Mouse (Mus musculus) cerebellum, adult 9-10 months (tissue): ENCODE results near the gene Slc41a3.
"Not testable (repeated sequence)": the region's sequence is repeated elsewhere in the genome, so short reads cannot be mapped to it uniquely, and the experiment has no call there.

Experiments used
- DNase-seq: peaks from one replicate; pipeline ENCODE4 v3.0.0; 2022

The Slc41a3 gene

DNA sequence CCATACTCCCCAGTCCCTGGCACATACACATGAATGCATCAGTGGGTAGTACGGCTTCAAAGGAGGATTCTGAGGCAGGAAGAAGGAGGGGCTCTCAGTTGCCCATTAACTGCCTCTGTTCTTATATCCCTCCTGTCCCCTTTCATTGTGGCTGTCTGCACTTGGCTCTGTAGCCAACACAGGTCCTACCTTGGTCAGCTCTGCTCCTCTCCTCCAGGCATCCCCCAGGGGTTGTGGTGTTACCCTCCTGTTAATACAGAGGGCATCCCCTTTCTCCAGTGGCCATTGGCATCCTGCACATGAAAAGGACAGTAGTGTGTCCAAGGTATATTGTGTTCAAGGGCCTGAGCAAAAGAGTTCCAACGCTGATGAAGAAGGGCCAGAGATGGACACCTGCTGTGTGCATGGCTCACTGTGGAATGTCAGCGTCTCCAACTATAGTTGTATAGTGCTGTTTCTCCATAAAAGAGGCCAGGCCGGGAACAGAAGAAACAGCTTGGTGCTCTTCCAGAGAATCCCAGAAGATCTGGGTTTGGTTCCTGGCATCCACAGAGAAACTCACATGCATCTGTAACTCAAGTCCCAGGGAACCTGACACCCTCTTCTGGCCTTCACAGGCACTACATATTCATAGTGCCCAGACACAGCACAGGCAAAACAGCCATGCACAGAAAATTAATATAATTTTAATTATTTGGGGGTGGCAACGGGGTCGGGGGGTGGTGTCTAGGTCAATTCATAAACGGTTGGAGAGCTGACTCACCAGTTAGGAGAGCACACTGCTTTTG, 20.9 kb downstream of the Slc41a3 start:
- DNase-seq = no peak

GRCm38 (mm10) chr6:90627556-90627955, 23.0 kb downstream of the Slc41a3 start:
- no peak for DNase-seq

DNA sequence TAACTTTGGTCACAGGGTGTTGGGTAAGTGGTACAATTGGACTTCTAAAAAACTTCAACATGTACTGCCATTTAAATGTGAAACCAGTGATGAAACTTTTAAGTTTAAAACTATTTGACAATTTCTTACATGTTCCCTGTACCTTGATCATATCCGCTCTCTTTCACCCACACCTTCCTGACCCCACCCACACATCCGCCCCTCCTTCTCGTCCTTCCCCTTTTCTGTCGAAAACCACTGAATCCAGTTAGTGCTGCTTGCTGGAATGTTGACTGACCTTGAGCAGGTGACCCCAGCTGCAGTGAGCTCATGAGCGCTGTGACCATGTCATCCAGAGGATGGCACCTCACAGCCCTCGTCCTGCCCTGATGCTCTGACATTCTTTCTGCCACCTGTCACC, 25.0 kb downstream of the Slc41a3 start:
- DNase-seq = no peak

DNA sequence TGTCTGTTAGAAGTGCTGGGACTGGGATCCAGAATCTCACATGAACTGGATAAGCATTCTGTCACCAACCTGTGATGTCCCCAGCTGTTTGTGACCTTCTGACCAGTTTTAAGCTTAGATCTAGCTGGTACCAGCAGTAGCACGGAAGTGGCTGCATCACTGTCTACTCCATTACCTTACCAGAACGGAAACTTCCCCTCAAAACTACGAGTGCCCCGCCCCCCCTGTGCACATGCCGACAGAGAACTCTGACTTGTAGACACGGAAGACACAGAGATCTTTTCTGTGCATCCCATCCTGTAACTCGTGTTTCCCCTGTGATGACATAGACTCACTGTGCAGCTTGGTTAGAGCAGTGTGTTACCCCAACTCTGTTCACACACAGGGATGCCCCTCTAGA, 25.9 kb downstream of the Slc41a3 start:
- DNase-seq = no peak

DNA sequence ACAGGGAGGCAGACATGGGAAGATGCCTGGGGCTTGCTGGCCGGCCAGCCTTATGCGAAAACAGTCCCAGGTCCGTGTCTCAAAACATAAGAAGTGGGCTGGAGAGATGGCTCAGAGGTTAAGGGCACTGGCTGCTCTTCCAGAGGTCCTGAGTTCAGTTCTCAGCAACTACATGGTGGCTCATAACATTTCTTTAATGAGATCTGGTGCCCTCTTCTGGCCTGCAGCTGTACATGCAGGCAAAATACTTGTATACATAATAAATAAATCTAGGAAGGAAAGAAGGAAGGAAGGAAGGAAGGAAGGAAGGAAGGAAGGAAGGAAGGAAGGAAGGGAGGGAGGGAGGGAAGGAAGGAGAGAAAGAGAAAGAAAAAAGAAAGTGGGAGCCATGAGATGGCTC, 28.0 kb downstream of the Slc41a3 start:
- not testable (repeated sequence) for DNase-seq

- DNase-seq = no peak
These were observed 30.6 kb downstream of the Slc41a3 start for GRCm38 (mm10) chr6:90635081-90635480.

DNA sequence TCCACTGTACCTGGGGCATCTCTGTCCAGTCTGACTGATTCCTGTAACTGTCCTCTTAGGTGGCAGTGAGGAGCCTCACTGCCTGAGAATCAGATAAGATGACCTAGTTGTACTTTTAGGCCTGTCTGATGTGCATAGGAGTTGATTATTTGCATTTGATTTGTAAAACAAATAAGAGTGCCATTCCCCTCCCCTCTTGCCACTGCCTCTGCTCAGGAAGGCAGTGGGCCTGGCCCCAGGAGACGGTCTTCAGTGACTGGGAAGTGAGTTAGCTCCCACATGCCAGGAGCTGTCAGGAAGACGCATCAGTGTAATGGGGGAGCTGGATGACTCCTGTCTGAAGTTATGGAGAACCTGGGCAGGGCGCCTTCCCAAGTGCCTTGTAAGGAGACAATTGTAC, 31.1 kb downstream of the Slc41a3 start:
- DNase-seq = no peak

- no peak for DNase-seq
These were observed 38.5 kb downstream of the Slc41a3 start for GRCm38 (mm10) chr6:90643057-90643456.

GRCm38 (mm10) chr6:90644965-90645364, 40.4 kb downstream of the Slc41a3 start:
- no peak for DNase-seq

DNA sequence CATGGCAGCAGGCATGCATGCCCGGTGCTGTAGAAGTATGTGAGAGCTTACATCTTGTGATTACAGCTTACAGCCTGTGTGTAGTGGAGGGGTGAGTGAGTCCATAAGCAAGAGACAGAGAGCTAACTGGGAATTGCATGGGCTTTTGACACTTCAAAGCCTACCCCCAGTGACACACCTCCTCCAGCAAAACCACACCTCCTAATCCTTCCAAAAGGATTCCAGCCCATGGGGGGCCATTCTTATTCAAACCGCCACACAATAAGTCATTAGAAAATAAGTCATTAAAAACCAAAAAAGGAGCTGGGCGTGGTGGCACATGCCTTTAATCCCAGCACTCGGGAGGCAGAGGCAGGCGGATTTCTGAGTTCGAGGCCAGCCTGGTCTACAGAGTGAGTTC, 43.9 kb downstream of the Slc41a3 start:
- DNase-seq = no peak

GRCm38 (mm10) chr6:90649279-90649678, 44.8 kb downstream of the Slc41a3 start:
- no peak for DNase-seq

DNA sequence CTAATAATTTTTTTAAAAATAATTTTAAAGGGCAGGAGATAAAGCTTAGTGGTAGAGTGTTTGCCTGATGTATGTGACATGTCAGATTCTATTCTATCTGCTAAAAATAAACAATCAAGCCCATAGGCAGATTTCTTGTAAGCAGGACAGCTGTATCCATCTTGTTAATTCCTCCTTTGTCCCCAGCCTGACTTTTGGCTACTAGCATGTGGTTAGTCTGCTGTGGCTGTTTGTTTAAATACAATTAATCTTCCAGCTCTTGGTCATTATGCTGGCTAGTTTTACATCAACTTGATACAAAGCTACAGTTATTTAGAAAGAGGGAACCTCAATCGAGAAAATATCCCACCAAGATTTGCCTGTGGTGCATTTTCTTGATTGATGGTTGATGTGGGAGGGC, 46.1 kb downstream of the Slc41a3 start:
- no peak for DNase-seq

GRCm38 (mm10) chr6:90653736-90654135, 49.2 kb downstream of the Slc41a3 start:
- peak; percentile 67 for DNase-seq

- DNase-seq = not testable (repeated sequence)
These were observed 51.9 kb downstream of the Slc41a3 start for GRCm38 (mm10) chr6:90656344-90656850.

DNA sequence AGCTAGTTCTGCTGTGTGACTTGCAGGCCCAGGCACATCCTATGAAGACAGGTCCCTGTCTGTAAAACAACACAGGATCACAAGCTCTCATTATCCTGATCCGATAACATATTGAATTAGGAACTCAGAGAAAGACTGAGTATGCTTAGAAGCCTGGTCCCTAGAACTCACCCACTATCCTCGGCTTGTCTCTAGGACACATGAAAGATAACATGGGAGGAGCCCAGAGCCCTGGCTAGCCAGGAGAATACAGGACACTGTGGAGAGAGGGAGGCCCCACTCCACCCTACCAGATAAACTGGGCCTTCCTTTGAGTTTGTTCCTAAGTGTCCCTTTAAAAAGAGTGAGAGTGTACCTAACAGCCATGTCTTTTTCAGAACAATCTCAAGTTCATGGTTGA, 55.4 kb downstream of the Slc41a3 start:
- no peak for DNase-seq

GRCm38 (mm10) chr6:90660398-90661028, 56.0 kb downstream of the Slc41a3 start:
- no peak for DNase-seq

- no peak for DNase-seq
These were observed 56.5 kb downstream of the Slc41a3 start for GRCm38 (mm10) chr6:90661029-90661399.

GRCm38 (mm10) chr6:90662148-90662547, 57.6 kb downstream of the Slc41a3 start:
- no peak for DNase-seq

GRCm38 (mm10) chr6:90663736-90664135, 59.2 kb downstream of the Slc41a3 start:
- DNase-seq = no peak

DNA sequence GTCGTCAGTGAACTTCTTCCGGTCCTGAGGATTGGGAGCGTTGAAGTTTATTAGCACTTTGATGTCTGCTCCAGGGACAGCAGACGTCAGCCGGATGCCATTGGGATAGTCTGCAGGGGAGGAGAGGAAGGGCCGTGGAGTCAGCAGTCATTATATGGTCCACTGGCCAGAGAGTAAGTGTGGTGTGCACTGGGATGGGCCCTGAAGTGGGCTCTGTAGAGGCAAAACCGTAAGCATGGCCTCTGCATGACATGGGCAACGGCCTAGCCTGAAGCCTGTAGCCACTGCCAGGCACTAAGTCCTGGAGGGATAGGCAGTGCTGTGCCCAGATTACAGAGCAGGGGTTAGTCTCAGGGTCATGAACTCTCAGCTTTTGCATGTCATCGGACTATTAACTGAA, 64.2 kb downstream of the Slc41a3 start:
- DNase-seq = no peak

DNA sequence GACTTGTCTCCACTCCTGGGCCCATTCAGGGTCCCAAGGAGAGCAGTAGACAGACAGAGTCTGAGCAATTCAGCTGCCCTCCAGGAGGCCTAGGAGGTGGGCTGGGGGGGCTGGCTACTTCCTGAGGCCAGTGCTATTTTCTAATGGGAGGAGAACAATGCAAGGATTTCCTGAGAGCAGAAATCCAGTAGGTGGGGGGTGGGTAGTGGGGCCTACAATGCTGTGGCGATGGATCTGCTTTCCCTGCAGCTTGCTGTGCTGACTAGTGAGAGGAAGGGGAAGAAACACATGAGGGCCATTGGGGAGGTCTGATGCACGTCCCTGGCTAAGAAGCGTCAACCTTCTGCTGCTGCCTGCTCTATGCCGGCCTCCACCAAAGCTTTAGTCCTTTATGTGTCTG, 74.2 kb downstream of the Slc41a3 start:
- DNase-seq = no peak

- DNase-seq = no peak
These were observed 75.9 kb downstream of the Slc41a3 start for GRCm38 (mm10) chr6:90680401-90680800.

DNA sequence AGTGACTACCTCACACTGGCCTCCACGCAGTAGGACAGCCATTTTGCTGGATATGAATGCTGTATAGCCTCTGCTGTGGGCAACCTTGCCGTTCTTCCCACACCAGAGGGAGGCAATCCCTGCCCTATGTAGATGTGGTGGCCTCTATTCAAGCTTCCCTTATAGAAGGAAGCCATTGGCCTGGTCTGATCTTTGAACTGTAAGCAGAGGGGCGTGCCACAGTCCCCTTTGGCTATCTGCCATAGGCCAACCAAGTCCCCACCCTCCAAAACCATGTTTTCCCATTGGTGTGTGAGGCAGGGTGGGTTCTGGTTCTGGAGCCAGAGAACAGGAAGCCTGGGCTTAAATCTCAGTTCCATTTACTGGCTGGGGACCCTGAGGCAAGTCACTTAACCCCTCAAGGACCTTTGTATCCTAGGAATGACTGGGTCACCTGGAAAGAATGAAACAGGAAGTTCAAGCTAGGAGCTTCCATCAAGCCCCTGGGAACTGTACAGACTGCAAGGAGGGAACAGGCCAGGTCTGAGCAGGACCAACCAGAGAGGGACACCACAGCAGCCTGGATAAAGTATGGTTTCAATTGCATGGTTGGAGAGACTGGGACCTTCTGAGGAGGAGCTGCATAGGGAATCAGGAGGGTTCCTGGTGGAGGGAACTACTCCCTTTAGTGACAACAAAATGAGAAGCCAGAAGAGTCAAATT, 79.5 kb downstream of the Slc41a3 start:
- no peak for DNase-seq

GRCm38 (mm10) chr6:90686812-90687211, 82.3 kb downstream of the Slc41a3 start:
- no peak for DNase-seq
